Mouse (Mus musculus) CH12.LX (cell line): Measurements from ENCODE around the gene Dlg2. TPM values are rescaled to one million over a fixed set of nuclear protein-coding genes. Genes with fewer than 3 reads are reported as not detected.

Experiments
- DNase-seq: peaks from one replicate; pipeline ENCODE4 v3.0.0-alpha.2; 2013; ENCODE audit errors: extremely low read depth
- H3K27ac ChIP-seq: 2 replicates; pipeline ENCODE4 v1.5.1; 2012; ENCODE audit warnings: low read depth, mild to moderate bottlenecking, control low read depth, moderate library complexity; ENCODE audit not compliant: insufficient read depth
- H3K27me3 ChIP-seq: replicated peaks from 2 replicates; pipeline ENCODE3; 2012; ENCODE audit warnings: inconsistent platforms
- H3K36me3 ChIP-seq, 2 experiments: replicated peaks in 1 of 2; 2 replicates each; pipeline versions ENCODE3 to v1.6.1; 2012; ENCODE audit warnings: inconsistent platforms in 1 of 2, low read length in 1 of 2, mild to moderate bottlenecking in 1 of 2, mixed read lengths in 1 of 2, moderate library complexity in 1 of 2; ENCODE audit not compliant: control insufficient read depth in 1 of 2, insufficient read depth in 1 of 2
- H3K4me1 ChIP-seq, 2 experiments: 2 replicates each; pipeline ENCODE4 v1.6.1; 2012; ENCODE audit warnings: inconsistent platforms in 1 of 2, moderate library complexity in 1 of 2; ENCODE audit not compliant: insufficient read depth in 2 of 2, control insufficient read depth in 1 of 2
- H3K4me2 ChIP-seq: 2 replicates; pipeline ENCODE4 v1.6.1; 2012; ENCODE audit warnings: low read depth, mild to moderate bottlenecking, control low read depth; ENCODE audit not compliant: poor library complexity, insufficient read depth, severe bottlenecking
- H3K4me3 ChIP-seq, 3 experiments: fragments of 150-350 bp in 1 of 3; sonication (generic) in 1 of 3; replicated peaks in 1 of 3; 2 replicates each; pipeline versions ENCODE3 to v1.5.1; 2011 to 2012; ENCODE audit warnings: low read depth in 2 of 3, low read length in 2 of 3, mild to moderate bottlenecking in 2 of 3, moderate library complexity in 2 of 3, control low read depth in 1 of 3, improper control_type of control experiment in 1 of 3, inconsistent platforms in 1 of 3, mixed read lengths in 1 of 3; ENCODE audit not compliant: poor library complexity in 1 of 3
- H3K79me2 ChIP-seq: replicated peaks from 2 replicates; pipeline ENCODE4 v1.6.1; 2012; ENCODE audit warnings: mild to moderate bottlenecking, moderate library complexity; ENCODE audit not compliant: control insufficient read depth, poor library complexity, insufficient read depth, severe bottlenecking; ENCODE audit errors: extremely low read depth
- H3K9ac ChIP-seq: 2 replicates; pipeline ENCODE4 v1.6.1; 2012; ENCODE audit warnings: low read depth, mild to moderate bottlenecking, control low read depth, moderate library complexity; ENCODE audit not compliant: insufficient read depth
- H3K9me3 ChIP-seq: replicated peaks from 2 replicates; pipeline ENCODE3; 2012; ENCODE audit warnings: low read length, inconsistent platforms, mixed read lengths
- CHD1 ChIP-seq: IDR thresholded peaks from 2 replicates; pipeline ENCODE4 v1.6.1; 2012; ENCODE audit warnings: low read depth, low read length, improper control_type of control experiment, inconsistent platforms
- E2F4 ChIP-seq: IDR thresholded peaks from 2 replicates; pipeline ENCODE4 v1.6.1; 2011; ENCODE audit warnings: low read depth, low read length, improper control_type of control experiment; ENCODE audit not compliant: insufficient replicate concordance
- EP300 ChIP-seq: IDR thresholded peaks from 2 replicates; pipeline ENCODE4 v1.6.1; 2011; ENCODE audit warnings: low read length, improper control_type of control experiment
- ETS1 ChIP-seq: conservative IDR thresholded peaks from 2 replicates; pipeline ENCODE4 v1.6.1; 2012; ENCODE audit warnings: low read depth, mild to moderate bottlenecking, inconsistent platforms, low read length, improper control_type of control experiment, moderate library complexity
- HCFC1 ChIP-seq: IDR thresholded peaks from 2 replicates; pipeline ENCODE4 v1.6.1; 2012; ENCODE audit warnings: low read depth, mild to moderate bottlenecking, inconsistent platforms, low read length, improper control_type of control experiment
- IRF4 ChIP-seq: IDR thresholded peaks from 2 replicates; pipeline ENCODE4 v1.6.1; 2014; ENCODE audit warnings: low read depth, mild to moderate bottlenecking, inconsistent platforms, low read length, improper control_type of control experiment
- KAT2A ChIP-seq: IDR thresholded peaks from 2 replicates; pipeline ENCODE4 v1.6.1; 2012; ENCODE audit warnings: low read length, improper control_type of control experiment, inconsistent platforms; ENCODE audit not compliant: insufficient replicate concordance
- MAZ ChIP-seq: IDR thresholded peaks from 2 replicates; pipeline ENCODE4 v1.6.1; 2012; ENCODE audit warnings: low read depth, mild to moderate bottlenecking, inconsistent platforms, low read length, improper control_type of control experiment, moderate library complexity
- MEF2A ChIP-seq: IDR thresholded peaks from 2 replicates; pipeline ENCODE4 v1.6.1; 2014; ENCODE audit warnings: low read depth, mild to moderate bottlenecking, inconsistent platforms, low read length, improper control_type of control experiment, borderline replicate concordance
- NELFE ChIP-seq: IDR thresholded peaks from 2 replicates; pipeline ENCODE4 v1.6.1; 2011; ENCODE audit warnings: low read depth, low read length, improper control_type of control experiment
- NRF1 ChIP-seq: IDR thresholded peaks from 2 replicates; pipeline ENCODE4 v1.6.1; 2014; ENCODE audit warnings: low read depth, mild to moderate bottlenecking, inconsistent platforms, low read length, improper control_type of control experiment, moderate library complexity
- POLR2A ChIP-seq: IDR thresholded peaks from 2 replicates; pipeline ENCODE4 v1.6.1; 2011; ENCODE audit warnings: low read depth, mild to moderate bottlenecking, improper control_type of control experiment, low read length
- POLR2AphosphoS2 ChIP-seq: IDR thresholded peaks from 2 replicates; pipeline ENCODE4 v1.6.1; 2011; ENCODE audit warnings: low read depth, low read length, improper control_type of control experiment
- TCF12 ChIP-seq: IDR thresholded peaks from 2 replicates; pipeline ENCODE4 v1.6.1; 2014; ENCODE audit warnings: low read depth, mild to moderate bottlenecking, inconsistent platforms, low read length, improper control_type of control experiment
- USF1 ChIP-seq: IDR thresholded peaks from 2 replicates; pipeline ENCODE4 v1.6.1; 2014; ENCODE audit warnings: low read depth, mild to moderate bottlenecking, inconsistent platforms, low read length, improper control_type of control experiment
- ZC3H11A ChIP-seq: IDR thresholded peaks from 2 replicates; pipeline ENCODE4 v1.6.1; 2012; ENCODE audit warnings: low read depth, mild to moderate bottlenecking, inconsistent platforms, low read length, improper control_type of control experiment
- ZKSCAN1 ChIP-seq: IDR thresholded peaks from 2 replicates; pipeline ENCODE4 v1.6.1; 2012; ENCODE audit warnings: low read depth, inconsistent platforms, low read length, improper control_type of control experiment, borderline replicate concordance
- dilution Hi-C: fragments of 300-500 bp; cut with MboI; formaldehyde crosslinking; loops from 2 replicates; pipeline ENCODE4 v1.14.3; 2020; ENCODE audit warnings: low sequenced_read_pairs; ENCODE audit not compliant: extremely low pct_unique_long_range_greater_than_20kb, extremely low pct_ligation_motif_present
- in situ Hi-C: fragments of 300-500 bp; cut with MboI; formaldehyde crosslinking; loops from 3 replicates; pipeline ENCODE4 v1.14.3; 2019; ENCODE audit warnings: low sequenced_read_pairs, low pct_ligation_motif_present, low pct_unique_long_range_greater_than_20kb, mixed read lengths
- polyA plus RNA-seq: library from polyadenylated mRNA; unstranded; fragments of >175 nt; gene quantifications from 2 replicates; pipeline ENCODE4 v1.2.1, GENCODE M21; 2012; ENCODE audit warnings: low read depth; ENCODE audit not compliant: insufficient read length
- total RNA-seq, 2 experiments: library from RNA; depleted of rRNA; stranded (reverse); fragments of 300-350 nt in 1 of 2; fragments of >200 nt in 1 of 2; gene quantifications; 2 replicates each; pipeline ENCODE4 v1.2.3; 2012 to 2014

Gene Dlg2
- total and polyA plus RNA-seq, 3 experiments, result 0.36 TPM; not detected in 2

GRCm38 (mm10) chr7:92186341-92186740 lies 1709.9 kb downstream of the Dlg2 start:
- peaks cover 0 to 7% of the 10 kb centered on the region in 2 experiments; a peak in 1 of 4 replicates for H3K4me1 ChIP-seq
- H3K4me2 ChIP-seq, result no peak overlapping the region
- no peak for TF ChIP-seq MEF2A
- TF ChIP-seq USF1, result no peak
- TF ChIP-seq HCFC1, result no peak
- no peak for TF ChIP-seq POLR2AphosphoS2
- no peak for TF ChIP-seq EP300
- TF ChIP-seq E2F4, result no peak
- TF ChIP-seq IRF4, result no peak
- no peak for TF ChIP-seq POLR2A
- TF ChIP-seq NRF1, result no peak
- TF ChIP-seq ZC3H11A, result no peak
- no peak for TF ChIP-seq MAZ
- no peak for TF ChIP-seq KAT2A
- TF ChIP-seq NELFE, result no peak
- no peaks in the 10 kb centered on the region for H3K36me3 ChIP-seq
- no peak overlapping the region for H3K27ac ChIP-seq
- H3K9ac ChIP-seq, result no peak overlapping the region
- DNase-seq, result no peak
- dilution Hi-C loops (no loop called here), in situ Hi-C loops (no loop called here)
- no peaks in the 10 kb centered on the region for H3K27me3 ChIP-seq
- no peak overlapping the region for H3K4me3 ChIP-seq
- H3K79me2 ChIP-seq, result no peaks in the 10 kb centered on the region
- no peaks in the 10 kb centered on the region for H3K9me3 ChIP-seq

- Histone ChIP-seq H3K27me3 (no peaks in the 10 kb centered on the region), H3K9me3 (no peaks in the 10 kb centered on the region), H3K4me1 (no peaks in the 10 kb centered on the region), H3K4me3 (no peak overlapping the region), H3K9ac (no peak overlapping the region), H3K4me2 (no peak overlapping the region), H3K79me2 (no peaks in the 10 kb centered on the region), H3K27ac (no peak overlapping the region), H3K36me3 (no peaks in the 10 kb centered on the region)
- in situ Hi-C loops (no loop called here), dilution Hi-C loops (no loop called here)
- TF ChIP-seq ZKSCAN1, result no peak
- DNase-seq, result no peak
Measured at GRCm38 (mm10) chr7:92189149-92189548, 1712.7 kb downstream of the Dlg2 start.

DNA sequence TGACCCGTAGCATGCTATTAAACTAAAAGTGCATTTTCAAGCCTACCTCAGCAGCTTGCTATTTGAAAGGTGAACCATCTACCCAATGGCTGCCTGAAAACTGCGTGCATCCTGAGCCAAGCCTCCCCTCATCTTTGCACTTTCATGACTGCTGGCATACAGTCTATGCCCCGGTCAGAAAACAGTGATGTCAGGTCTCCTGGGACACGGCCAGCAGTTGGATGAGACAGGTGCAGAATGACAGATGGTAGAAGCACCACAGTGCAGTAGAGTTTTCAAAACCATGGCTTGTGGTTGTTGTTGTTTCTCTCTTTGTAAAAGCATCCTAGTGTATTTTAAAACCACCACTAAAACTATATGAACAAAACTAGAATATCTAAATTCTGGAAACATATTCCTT lies 1719.5 kb downstream of the Dlg2 start:
- Histone ChIP-seq H3K9ac (no peak overlapping the region), H3K27me3 (no peaks in the 10 kb centered on the region), H3K79me2 (no peaks in the 10 kb centered on the region), H3K36me3 (no peaks in the 10 kb centered on the region), H3K4me1 (peaks cover 0 to 11% of the 10 kb centered on the region in 2 experiments; a peak in 3 of 4 replicates), H3K9me3 (no peaks in the 10 kb centered on the region), H3K4me3 (no peak overlapping the region), H3K27ac (no peak overlapping the region), H3K4me2 (0 out of 2 replicates have a peak overlapping the region, but pooled peaks have one; percentile 11)
- no peak for TF ChIP-seq CHD1
- TF ChIP-seq MAZ, result no peak
- TF ChIP-seq NRF1, result no peak
- no peak for TF ChIP-seq ZC3H11A
- peak; percentile 16; the same call in 1 of the 2 replicates for TF ChIP-seq EP300
- TF ChIP-seq TCF12, result peak; percentile 29; the same call in 1 of the 2 replicates
- TF ChIP-seq HCFC1, result no peak
- TF ChIP-seq ETS1, result peak; percentile 40; the same call in 1 of the 2 replicates
- in situ Hi-C loops, result no loop called here
- DNase-seq, result peak; percentile 34
- dilution Hi-C loops, result no loop called here
